Mouse (Mus musculus): ENCODE measurements around the gene Prrxl1. TPM values are rescaled to one million over a fixed set of nuclear protein-coding genes. Genes with fewer than 3 reads are reported as not detected.

Gene Prrxl1
- polyA plus RNA-seq, 1 experiment from 2014 or later, result 0.46 TPM

DNA sequence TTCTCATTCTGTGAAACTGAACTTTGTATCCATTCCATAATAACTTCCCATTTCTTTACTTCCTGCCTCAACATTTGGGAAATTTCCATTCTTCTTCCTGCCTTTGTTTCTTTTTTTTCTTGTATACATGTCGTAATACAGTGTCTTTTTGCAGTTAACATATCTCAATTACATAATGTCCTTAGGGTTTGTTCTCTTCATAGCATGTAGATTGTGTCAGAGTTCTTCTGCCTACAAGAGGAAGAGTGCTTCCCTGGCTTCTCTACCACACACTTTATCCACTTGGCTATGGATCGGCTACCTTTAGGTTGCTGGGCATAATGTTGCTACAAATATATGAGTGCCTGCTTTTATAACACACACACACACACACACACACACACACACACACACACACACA lies 96.7 kb downstream of the Prrxl1 start:
- 82% methylated on average over 2 of the region's 2 CpGs for WGBS
- Histone ChIP-seq H3K9ac (ENCODE audit: low read length) (no peak overlapping the region), H3K36me3 (ENCODE audit: control insufficient read depth, insufficient read depth, low read length) (no peaks in the 10 kb centered on the region), H3K4me3 (replicated peaks; ENCODE audit: low read length) (no peak overlapping the region), H3K4me2 (ENCODE audit: low read depth, low read length) (no peak overlapping the region), H3K27me3 (ENCODE audit: control insufficient read depth, insufficient read depth, low read length) (no peaks in the 10 kb centered on the region), H3K4me1 (ENCODE audit: control insufficient read depth, insufficient read depth, low read length) (no peaks in the 10 kb centered on the region), H3K9me3 (replicated peaks; ENCODE audit: control insufficient read depth, low read length) (no peaks in the 10 kb centered on the region), H3K27ac (ENCODE audit: low read length) (no peak overlapping the region)
- no peak for ATAC-seq (ENCODE audit: insufficient read depth, low FRiP score)

- no peaks in the 10 kb centered on the region for H3K36me3 ChIP-seq (ENCODE audit: control insufficient read depth, insufficient read depth, low read length)
- no peak overlapping the region for H3K9ac ChIP-seq (ENCODE audit: low read length)
- no peaks in the 10 kb centered on the region for H3K27me3 ChIP-seq (ENCODE audit: control insufficient read depth, insufficient read depth, low read length)
- no peak for ATAC-seq (ENCODE audit: insufficient read depth, low FRiP score)
- H3K4me2 ChIP-seq (ENCODE audit: low read depth, low read length), result no peak overlapping the region
- no peak overlapping the region for H3K27ac ChIP-seq (ENCODE audit: low read length)
- H3K9me3 ChIP-seq (replicated peaks; ENCODE audit: control insufficient read depth, low read length), result no peaks in the 10 kb centered on the region
- no peaks in the 10 kb centered on the region for H3K4me1 ChIP-seq (ENCODE audit: control insufficient read depth, insufficient read depth, low read length)
- H3K4me3 ChIP-seq (replicated peaks; ENCODE audit: low read length), result no peak overlapping the region
- 83% methylated on average over 2 of the region's 2 CpGs for WGBS
These were observed 97.1 kb downstream of the Prrxl1 start for GRCm38 (mm10) chr14:32696344-32696743.

DNA sequence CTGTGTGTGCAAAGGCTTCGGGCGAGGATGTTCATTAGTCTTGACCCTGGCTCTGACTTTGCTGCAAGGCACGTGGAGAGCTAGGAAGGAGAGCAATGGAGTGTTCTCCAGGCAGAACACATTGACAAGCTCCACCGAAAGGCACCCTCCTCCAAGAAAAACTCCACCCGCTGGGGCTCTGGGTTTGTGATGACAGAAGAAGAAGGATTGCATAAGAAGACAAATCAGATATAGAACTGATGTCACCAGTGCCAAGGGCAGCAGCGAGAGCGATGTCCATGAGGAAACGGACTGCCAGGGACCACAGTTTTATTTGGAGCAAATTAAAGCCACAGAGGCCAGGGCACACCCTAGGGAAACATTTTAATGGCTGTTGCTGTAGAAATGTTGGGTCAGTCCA lies 98.6 kb downstream of the Prrxl1 start:
- Histone ChIP-seq H3K4me2 (ENCODE audit: low read depth, low read length) (no peak overlapping the region), H3K9ac (ENCODE audit: low read length) (no peak overlapping the region), H3K4me3 (replicated peaks; ENCODE audit: low read length) (no peak overlapping the region), H3K9me3 (replicated peaks; ENCODE audit: control insufficient read depth, low read length) (no peaks in the 10 kb centered on the region), H3K27me3 (ENCODE audit: control insufficient read depth, insufficient read depth, low read length) (no peaks in the 10 kb centered on the region), H3K36me3 (ENCODE audit: control insufficient read depth, insufficient read depth, low read length) (no peaks in the 10 kb centered on the region), H3K4me1 (ENCODE audit: control insufficient read depth, insufficient read depth, low read length) (no peaks in the 10 kb centered on the region), H3K27ac (ENCODE audit: low read length) (no peak overlapping the region)
- WGBS, result 79% methylated on average over 8 of the region's 8 CpGs
- ATAC-seq (ENCODE audit: insufficient read depth, low FRiP score), result no peak

DNA sequence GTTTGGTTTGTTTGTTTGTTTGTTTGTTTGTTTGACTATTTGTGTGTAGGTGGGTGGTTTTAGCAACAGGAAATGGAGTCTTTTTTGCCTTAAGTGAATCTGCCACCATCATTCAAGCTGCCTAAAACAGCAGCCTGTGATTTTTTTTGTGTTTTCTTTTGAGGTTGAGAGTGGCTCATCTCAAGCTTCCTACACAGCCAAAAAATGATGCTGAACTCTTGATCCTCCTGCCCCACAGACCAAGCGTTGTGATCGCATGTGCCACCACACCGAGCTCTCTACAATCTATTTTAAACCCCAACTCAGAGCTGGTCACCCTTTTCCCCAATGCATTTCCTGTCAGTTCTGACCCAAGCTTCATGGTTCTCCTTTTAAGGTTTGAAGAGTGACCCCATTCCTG lies 99.3 kb downstream of the Prrxl1 start:
- no peak overlapping the region for H3K27ac ChIP-seq (ENCODE audit: low read length)
- H3K36me3 ChIP-seq (ENCODE audit: control insufficient read depth, insufficient read depth, low read length), result no peaks in the 10 kb centered on the region
- H3K27me3 ChIP-seq (ENCODE audit: control insufficient read depth, insufficient read depth, low read length), result no peaks in the 10 kb centered on the region
- ATAC-seq (ENCODE audit: insufficient read depth, low FRiP score), result no peak
- no peaks in the 10 kb centered on the region for H3K9me3 ChIP-seq (replicated peaks; ENCODE audit: control insufficient read depth, low read length)
- H3K4me3 ChIP-seq (replicated peaks; ENCODE audit: low read length), result no peak overlapping the region
- H3K9ac ChIP-seq (ENCODE audit: low read length), result no peak overlapping the region
- H3K4me2 ChIP-seq (ENCODE audit: low read depth, low read length), result no peak overlapping the region
- H3K4me1 ChIP-seq (ENCODE audit: control insufficient read depth, insufficient read depth, low read length), result no peaks in the 10 kb centered on the region
- WGBS, result 78% methylated on average over 3 of the region's 3 CpGs

Other genes with a start within 250 kb of the Prrxl1 start
- not detected in 2 replicates for gene 1700024G13Rik, start 211.0 kb upstream of the Prrxl1 start, polyA plus RNA-seq (2015; fragmentation: Nextera tagmentation; extraction: Ambion mirVana)
- gene Slc18a3, start 134.6 kb upstream of the Prrxl1 start, polyA plus RNA-seq (2015; fragmentation: Nextera tagmentation; extraction: Ambion mirVana), result 4.5 and 4.8 TPM in 2 replicates
- 0.76 and 0.95 TPM in 2 replicates for gene Chat, start 133.4 kb upstream of the Prrxl1 start, polyA plus RNA-seq (2015; fragmentation: Nextera tagmentation; extraction: Ambion mirVana)
- 14.7 and 18.7 TPM in 2 replicates for gene Ercc6, start 85.9 kb upstream of the Prrxl1 start, polyA plus RNA-seq (2015; fragmentation: Nextera tagmentation; extraction: Ambion mirVana)
- 0.10 and 0.65 TPM in 2 replicates for gene 3425401B19Rik, start 85.9 kb downstream of the Prrxl1 start, polyA plus RNA-seq (2015; fragmentation: Nextera tagmentation; extraction: Ambion mirVana)
- 1.5 and 1.6 TPM in 2 replicates for gene Tmem273, start 186.6 kb downstream of the Prrxl1 start, polyA plus RNA-seq (2015; fragmentation: Nextera tagmentation; extraction: Ambion mirVana)
- gene Fam170b, start 234.6 kb downstream of the Prrxl1 start, polyA plus RNA-seq (2015; fragmentation: Nextera tagmentation; extraction: Ambion mirVana), result 0.05 TPM in 1 of 2 replicates, not detected in the other